ENCODE assay signal across 24 mouse cellular contexts in genomic region chr1:58395341-58395740, GRCm38 (mm10). TPM values are rescaled to one million over a fixed set of nuclear protein-coding genes. Genes with fewer than 3 reads are reported as not detected.
DNase-seq lines count a peak whose midpoint lies in the region; TF ChIP-seq lines count a peak whose summit lies in the region.
"Had no signal": no experiment of that assay in that cellular context is flagged by ENCODE, and none has a peak within 500 bp of the region (broad histone marks: within the 10 kb centered on the region; RNA-seq: fewer than 3 reads in every experiment).

No protein-coding gene starts in this region.

- H3K36me3 ChIP-seq in E14TG2a.4 (ENCODE audit: insufficient read depth, low read length) = peaks cover 60% of the 10 kb centered on the region
- H3K36me3 ChIP-seq in embryonic facial prominence, embryonic 10.5 days (replicated peaks) = peaks cover 59% of the 10 kb centered on the region

- TF ChIP-seq CTCF in layer of hippocampus, adult 2 months (conservative IDR thresholded peaks at IDR 0.05) = peak; percentile 21; the same call in 1 of the 2 replicates
- TF ChIP-seq CTCF in E14TG2a.4 (conservative IDR thresholded peaks at IDR 0.05; ENCODE audit: low read length) = no peak; the same call in 1 of the 2 replicates

- no peaks in the 10 kb centered on the region for H3K9me3 ChIP-seq in E14TG2a.4 (ENCODE audit: low read length)
- no peaks in the 10 kb centered on the region for H3K9me3 ChIP-seq in embryonic facial prominence, embryonic 10.5 days
- H3K9me3 ChIP-seq: hindbrain, embryonic 10.5 days; hindbrain, embryonic 15.5 days; limb, embryonic 13.5 days; liver, embryonic 12.5 days; lung, embryonic 15.5 days; midbrain, embryonic 12.5 days; neural tube, embryonic 13.5 days had no signal

- DNase-seq in layer of hippocampus, adult 2 months (ENCODE audit: low spot score in 2 of 2) = no peak
- DNase-seq in layer of hippocampus, adult 18-20 months (ENCODE audit: low spot score in 2 of 2) = no peak
- peak; percentile 38 for DNase-seq in NIH3T3 (ENCODE audit: low read depth)
- DNase-seq in naive thymus-derived CD4-positive, alpha-beta T cell, adult 2 months (ENCODE audit: low read depth) = peak; percentile 38
- DNase-seq in layer of hippocampus, adult 8-10 months (ENCODE audit: low spot score in 2 of 2) = no peak
- no peak for DNase-seq in embryonic facial prominence, embryonic 10.5 days (ENCODE audit: low spot score)
- DNase-seq: adrenal gland, postnatal 14 days; B cell, adult 2 months; cerebellum, adult 11-12 months; cerebellum, postnatal 10 days; heart, postnatal 14 days; kidney, adult 9 months; kidney, postnatal 10 days; lung, postnatal 36 days had no signal

- H3K27ac ChIP-seq in layer of hippocampus, adult 2 months = no peak overlapping the region
- no peak overlapping the region for H3K27ac ChIP-seq in embryonic facial prominence, embryonic 10.5 days (replicated peaks)
- H3K27ac ChIP-seq: hindbrain, embryonic 10.5 days; hindbrain, embryonic 15.5 days; limb, embryonic 13.5 days; liver, embryonic 12.5 days; lung, embryonic 15.5 days; midbrain, embryonic 12.5 days; neural tube, embryonic 13.5 days had no signal

- no peak overlapping the region for H3K4me3 ChIP-seq in layer of hippocampus, adult 2 months
- H3K4me3 ChIP-seq in E14TG2a.4 (replicated peaks; ENCODE audit: low read length) = peak overlapping the region; percentile 91; the same call in 1 of the 2 replicates
- no peak overlapping the region for H3K4me3 ChIP-seq in embryonic facial prominence, embryonic 10.5 days
- H3K4me3 ChIP-seq: erythroblast, embryonic 14.5 days; hindbrain, embryonic 10.5 days; hindbrain, embryonic 15.5 days; myocyte had no signal

- WGBS in embryonic facial prominence, embryonic 10.5 days = 89% methylated on average over 3 of the region's 3 CpGs

- no peaks in the 10 kb centered on the region for H3K27me3 ChIP-seq in E14TG2a.4 (ENCODE audit: insufficient read depth, low read length)
- no peaks in the 10 kb centered on the region for H3K27me3 ChIP-seq in embryonic facial prominence, embryonic 10.5 days (replicated peaks; ENCODE audit: low read depth, poor library complexity, severe bottlenecking)
- H3K27me3 ChIP-seq: hindbrain, embryonic 15.5 days; limb, embryonic 13.5 days; liver, embryonic 12.5 days; lung, embryonic 15.5 days; midbrain, embryonic 12.5 days; neural tube, embryonic 13.5 days had no signal

- peaks cover 61% of the 10 kb centered on the region for H3K4me1 ChIP-seq in E14TG2a.4 (replicated peaks; ENCODE audit: low read depth, low read length)
- peaks cover 18% of the 10 kb centered on the region for H3K4me1 ChIP-seq in embryonic facial prominence, embryonic 10.5 days

RNA-seq across cellular contexts. Expression of gene Bzw1, which starts 2.6 kb away (rescaled TPM):
- 100 to 1,000 TPM; 108 to 111 TPM for total RNA-seq in layer of hippocampus, adult 2 months (2021)
- 100 to 1,000 TPM; 109 to 114 TPM for total RNA-seq in layer of hippocampus, adult 18-20 months (2021)
- 100 to 1,000 TPM; 104 to 124 (median 112) TPM for total RNA-seq in layer of hippocampus, adult 8-10 months (2022)
- polyA plus RNA-seq in embryonic facial prominence, embryonic 10.5 days (2016; fragmentation: Nextera tagmentation; extraction: Ambion mirVana) = 444 and 446 TPM in 2 replicates

RNA-seq across cellular contexts. Expression of gene Clk1, which starts 28.5 kb away (rescaled TPM):
- total RNA-seq in layer of hippocampus, adult 2 months (2021) = 100 to 1,000 TPM; 104 to 159 TPM
- total RNA-seq in layer of hippocampus, adult 18-20 months (2021) = 100 to 1,000 TPM; 144 to 166 TPM
- total RNA-seq in layer of hippocampus, adult 8-10 months (2022) = 100 to 1,000 TPM; 129 to 171 (median 145) TPM
- polyA plus RNA-seq in embryonic facial prominence, embryonic 10.5 days (2016; fragmentation: Nextera tagmentation; extraction: Ambion mirVana) = 139 and 160 TPM in 2 replicates

RNA-seq across cellular contexts. Expression of gene Nif3l1, which starts 49.6 kb away (rescaled TPM):
- 10 to 100 TPM; 17.6 to 21.3 TPM for total RNA-seq in layer of hippocampus, adult 2 months (2021)
- total RNA-seq in layer of hippocampus, adult 18-20 months (2021) = 10 to 100 TPM; 18.5 to 23.2 TPM
- total RNA-seq in layer of hippocampus, adult 8-10 months (2022) = 10 to 100 TPM; 15.7 to 30.6 (median 22.0) TPM
- 76.9 and 78.4 TPM in 2 replicates for polyA plus RNA-seq in embryonic facial prominence, embryonic 10.5 days (2016; fragmentation: Nextera tagmentation; extraction: Ambion mirVana)

RNA-seq across cellular contexts. Expression of gene Ppil3, which starts 49.9 kb away (rescaled TPM):
- total RNA-seq in layer of hippocampus, adult 2 months (2021) = 10 to 100 TPM; 27.5 to 31.3 TPM
- 10 to 100 TPM; 25.2 to 25.9 TPM for total RNA-seq in layer of hippocampus, adult 18-20 months (2021)
- 10 to 100 TPM; 26.9 to 34.1 (median 31.9) TPM for total RNA-seq in layer of hippocampus, adult 8-10 months (2022)
- 63.3 and 69.2 TPM in 2 replicates for polyA plus RNA-seq in embryonic facial prominence, embryonic 10.5 days (2016; fragmentation: Nextera tagmentation; extraction: Ambion mirVana)

Comparison
In these comparisons a context has a peak if more than half of its experiments do, and no peak if none do; other contexts are left out.
1. DNase-seq: peak in NIH3T3 (single experiment) and naive thymus-derived CD4-positive, alpha-beta T cell, adult 2 months (single experiment); none in layer of hippocampus, adult 2 months (0 of 2), layer of hippocampus, adult 18-20 months (0 of 2), layer of hippocampus, adult 8-10 months (0 of 2) and embryonic facial prominence, embryonic 10.5 days (single experiment).